Mouse (Mus musculus): ENCODE measurements at regions not wholly inside any gene's neighbourhood (a gene's known extent, or its start where the extent isn't known, plus 50 kb on each side); places are given as distances from the start of the nearest gene placed in this dataset.

DNA sequence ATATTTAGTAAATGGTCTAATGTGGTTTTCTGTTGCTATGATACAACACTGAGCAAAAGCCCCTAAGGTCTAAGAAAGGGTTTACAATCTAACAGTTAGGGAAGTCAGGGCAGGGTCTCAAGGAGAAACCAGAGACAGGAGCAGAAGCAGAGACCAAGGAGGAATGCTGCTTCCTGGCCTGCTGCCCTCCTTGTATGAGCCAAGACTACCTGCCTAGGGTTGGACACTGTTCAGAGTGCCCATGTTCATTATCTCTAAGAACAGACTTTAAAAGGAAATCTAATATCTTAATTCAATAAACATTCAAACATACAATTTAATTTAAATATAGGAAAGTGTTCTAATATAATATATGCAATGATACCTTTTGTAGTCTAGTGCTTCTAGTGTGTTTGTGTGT, 63.0 kb upstream of the Tmem106b start:
- ATAC-seq (ENCODE audit: low FRiP score, low TSS enrichment) (no peak), DNase-seq (ENCODE audit: low spot score) (no peak)
- no peak overlapping the region for H3K9ac ChIP-seq (ENCODE audit: low read length)
- no peak overlapping the region for H3K4me2 ChIP-seq (replicated peaks; ENCODE audit: low read depth)
- no peak overlapping the region for H3K27ac ChIP-seq (replicated peaks)
- TF ChIP-seq CTCF (IDR thresholded peaks at IDR 0.05; ENCODE audit: low read depth) (no peak), EP300 (optimal IDR thresholded peaks at IDR 0.05) (no peak)
- H3K4me3 ChIP-seq (ENCODE audit: low read depth, low read length): no peak overlapping the region
- H3K9me3 ChIP-seq (ENCODE audit: control insufficient read depth, low read length): no peaks in the 10 kb centered on the region
- H3K4me1 ChIP-seq (replicated peaks; ENCODE audit: control insufficient read depth, insufficient read depth): no peaks in the 10 kb centered on the region
- no peaks in the 10 kb centered on the region for H3K27me3 ChIP-seq (ENCODE audit: control insufficient read depth, insufficient read depth, low read length)
- no peaks in the 10 kb centered on the region for H3K36me3 ChIP-seq (ENCODE audit: control insufficient read depth, insufficient read depth, low read length)

- Histone ChIP-seq H3K27me3 (ENCODE audit: control insufficient read depth, insufficient read depth, low read length) (no peaks in the 10 kb centered on the region), H3K9me3 (ENCODE audit: control insufficient read depth, low read length) (no peaks in the 10 kb centered on the region), H3K36me3 (ENCODE audit: control insufficient read depth, insufficient read depth, low read length) (no peaks in the 10 kb centered on the region), H3K9ac (ENCODE audit: low read length) (no peak overlapping the region), H3K4me3 (ENCODE audit: low read depth, low read length) (no peak overlapping the region), H3K4me2 (replicated peaks; ENCODE audit: low read depth) (no peak overlapping the region), H3K4me1 (replicated peaks; ENCODE audit: control insufficient read depth, insufficient read depth) (no peaks in the 10 kb centered on the region), H3K27ac (replicated peaks) (no peak overlapping the region)
- ATAC-seq (ENCODE audit: low FRiP score, low TSS enrichment) (no peak), DNase-seq (ENCODE audit: low spot score) (no peak)
- no peak for TF ChIP-seq EP300 (optimal IDR thresholded peaks at IDR 0.05)
- TF ChIP-seq CTCF (IDR thresholded peaks at IDR 0.05; ENCODE audit: low read depth): no peak
- whole genome bisulfite sequencing: 82% methylated on average over 2 of the region's 2 CpGs
Measured at GRCm38 (mm10) chr6:12994701-12995100, 74.9 kb upstream of the Tmem106b start.

DNA sequence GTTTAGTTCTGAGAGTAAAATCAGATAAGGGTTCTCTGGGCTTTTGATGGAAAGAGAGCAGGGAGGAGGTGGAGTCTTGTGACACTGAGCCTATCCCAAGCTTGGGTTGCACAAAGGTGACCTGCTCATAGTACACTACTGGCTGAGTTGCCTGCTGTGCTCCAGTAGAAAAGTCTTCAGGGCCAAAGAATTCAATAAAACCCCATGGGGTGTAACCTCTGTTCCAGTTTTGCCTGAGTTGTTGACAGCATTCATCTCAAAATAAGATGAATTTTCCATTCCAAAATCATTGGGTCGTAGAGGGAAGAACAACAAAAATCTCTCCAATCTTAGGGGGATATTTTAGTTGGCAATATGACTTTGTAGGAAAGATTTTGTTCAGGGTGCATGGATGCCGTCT, 75.8 kb upstream of the Tmem106b start:
- H3K27ac ChIP-seq (replicated peaks): no peak overlapping the region
- no peaks in the 10 kb centered on the region for H3K36me3 ChIP-seq (ENCODE audit: control insufficient read depth, insufficient read depth, low read length)
- ATAC-seq (ENCODE audit: low FRiP score, low TSS enrichment): no peak
- no peaks in the 10 kb centered on the region for H3K9me3 ChIP-seq (ENCODE audit: control insufficient read depth, low read length)
- TF ChIP-seq CTCF (IDR thresholded peaks at IDR 0.05; ENCODE audit: low read depth) (no peak), EP300 (optimal IDR thresholded peaks at IDR 0.05) (no peak)
- H3K27me3 ChIP-seq (ENCODE audit: control insufficient read depth, insufficient read depth, low read length): no peaks in the 10 kb centered on the region
- no peak overlapping the region for H3K4me3 ChIP-seq (ENCODE audit: low read depth, low read length)
- no peak overlapping the region for H3K9ac ChIP-seq (ENCODE audit: low read length)
- no peaks in the 10 kb centered on the region for H3K4me1 ChIP-seq (replicated peaks; ENCODE audit: control insufficient read depth, insufficient read depth)
- WGBS: 84% methylated on average over 2 of the region's 2 CpGs
- H3K4me2 ChIP-seq (replicated peaks; ENCODE audit: low read depth): no peak overlapping the region
- DNase-seq (ENCODE audit: low spot score): no peak

DNA sequence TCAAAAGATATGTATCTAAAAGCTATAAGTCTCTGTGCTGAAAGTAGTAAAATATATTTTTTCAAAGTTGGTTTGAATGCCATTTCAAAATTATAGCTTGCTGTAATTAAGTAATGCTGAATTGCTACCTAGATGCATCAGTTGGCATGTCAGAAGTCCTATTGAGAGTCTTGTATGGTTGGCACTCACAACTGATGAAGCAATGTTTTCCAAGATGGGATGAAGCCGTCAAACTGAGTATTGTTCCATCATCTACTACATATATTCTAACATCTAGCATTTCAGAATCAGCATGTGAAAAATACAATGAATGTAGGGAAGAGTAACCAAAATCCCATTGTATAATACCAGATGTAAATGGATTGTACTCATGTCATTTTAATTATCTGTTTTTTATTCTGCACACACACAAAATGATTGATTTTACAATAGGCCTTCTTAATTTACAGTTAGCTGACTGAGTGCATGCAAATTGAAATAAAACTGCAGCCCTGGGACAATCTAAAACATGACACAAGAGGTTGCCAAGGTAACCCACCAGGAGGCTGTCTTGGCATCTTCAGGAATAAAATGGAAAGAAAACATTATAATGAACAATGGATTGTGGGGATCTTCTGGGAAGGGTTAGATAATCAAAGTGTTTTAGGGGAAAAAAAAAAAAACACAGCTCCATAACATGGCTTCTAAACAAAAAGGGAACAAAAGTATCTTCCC, 92.2 kb upstream of the Tmem106b start:
- no peaks in the 10 kb centered on the region for H3K36me3 ChIP-seq (ENCODE audit: control insufficient read depth, insufficient read depth, low read length)
- no peaks in the 10 kb centered on the region for H3K4me1 ChIP-seq (replicated peaks; ENCODE audit: control insufficient read depth, insufficient read depth)
- no peak overlapping the region for H3K9ac ChIP-seq (ENCODE audit: low read length)
- no peak for ATAC-seq (ENCODE audit: low FRiP score, low TSS enrichment)
- H3K27ac ChIP-seq (replicated peaks): no peak overlapping the region
- WGBS: 80% methylated on average over 1 of the region's 1 CpGs
- no peaks in the 10 kb centered on the region for H3K27me3 ChIP-seq (ENCODE audit: control insufficient read depth, insufficient read depth, low read length)
- no peak for DNase-seq (ENCODE audit: low spot score)
- TF ChIP-seq CTCF (IDR thresholded peaks at IDR 0.05; ENCODE audit: low read depth) (no peak), EP300 (optimal IDR thresholded peaks at IDR 0.05) (no peak)
- no peaks in the 10 kb centered on the region for H3K9me3 ChIP-seq (ENCODE audit: control insufficient read depth, low read length)
- no peak overlapping the region for H3K4me3 ChIP-seq (ENCODE audit: low read depth, low read length)
- H3K4me2 ChIP-seq (replicated peaks; ENCODE audit: low read depth): no peak overlapping the region

DNA sequence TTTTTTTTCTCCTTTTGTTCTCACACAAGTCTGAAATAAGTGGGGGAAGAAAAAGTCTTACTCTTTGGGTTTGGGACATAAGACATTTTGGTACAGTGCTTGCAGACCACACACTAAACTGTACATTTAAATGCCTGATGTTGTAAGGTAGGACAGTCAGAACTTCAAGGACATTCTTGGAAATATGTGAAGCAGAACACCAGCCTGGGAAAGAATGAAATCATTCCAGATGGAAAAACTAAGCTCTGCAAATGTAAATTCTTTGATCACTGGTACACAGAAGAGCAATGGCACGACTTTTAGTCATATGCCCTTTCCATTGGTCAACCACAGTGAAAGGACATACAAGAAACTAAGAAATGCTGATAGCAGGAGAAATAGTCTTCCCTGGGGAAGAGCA, 98.0 kb upstream of the Tmem106b start:
- Histone ChIP-seq H3K9me3 (ENCODE audit: control insufficient read depth, low read length) (no peaks in the 10 kb centered on the region), H3K4me2 (replicated peaks; ENCODE audit: low read depth) (no peak overlapping the region), H3K36me3 (ENCODE audit: control insufficient read depth, insufficient read depth, low read length) (no peaks in the 10 kb centered on the region), H3K27me3 (ENCODE audit: control insufficient read depth, insufficient read depth, low read length) (no peaks in the 10 kb centered on the region), H3K9ac (ENCODE audit: low read length) (no peak overlapping the region), H3K4me3 (ENCODE audit: low read depth, low read length) (no peak overlapping the region), H3K27ac (replicated peaks) (no peak overlapping the region), H3K4me1 (replicated peaks; ENCODE audit: control insufficient read depth, insufficient read depth) (no peaks in the 10 kb centered on the region)
- TF ChIP-seq EP300 (optimal IDR thresholded peaks at IDR 0.05) (no peak), CTCF (IDR thresholded peaks at IDR 0.05; ENCODE audit: low read depth) (no peak)
- 70% methylated on average over 1 of the region's 1 CpGs for WGBS
- DNase-seq (ENCODE audit: low spot score): no peak
- ATAC-seq (ENCODE audit: low FRiP score, low TSS enrichment): no peak

DNA sequence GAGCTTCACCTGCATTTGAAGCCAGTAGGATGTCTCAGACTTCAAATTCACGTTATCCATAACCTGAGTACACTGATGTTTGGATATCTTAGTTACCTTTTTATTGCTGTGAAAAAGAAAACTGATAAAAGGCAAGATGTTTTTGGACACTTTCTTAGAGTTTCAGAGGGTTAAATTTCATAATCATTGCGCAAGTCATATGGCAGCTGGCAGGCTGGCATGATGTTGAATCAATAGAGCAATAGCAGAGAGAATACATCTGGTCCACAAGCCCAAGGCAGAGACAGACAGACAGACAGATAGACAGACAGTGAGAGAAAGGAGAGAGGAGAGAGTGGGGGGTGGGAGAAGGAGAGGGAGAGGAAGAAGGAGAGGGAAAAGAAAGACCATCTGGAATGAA, 102.3 kb upstream of the Tmem106b start:
- 81% methylated on average over 2 of the region's 2 CpGs for WGBS
- H3K36me3 ChIP-seq (ENCODE audit: control insufficient read depth, insufficient read depth, low read length): no peaks in the 10 kb centered on the region
- no peak for TF ChIP-seq EP300 (optimal IDR thresholded peaks at IDR 0.05)
- TF ChIP-seq CTCF (IDR thresholded peaks at IDR 0.05; ENCODE audit: low read depth): no peak
- ATAC-seq (ENCODE audit: low FRiP score, low TSS enrichment) (no peak), DNase-seq (ENCODE audit: low spot score) (no peak)
- no peaks in the 10 kb centered on the region for H3K9me3 ChIP-seq (ENCODE audit: control insufficient read depth, low read length)
- H3K27me3 ChIP-seq (ENCODE audit: control insufficient read depth, insufficient read depth, low read length): no peaks in the 10 kb centered on the region
- H3K9ac ChIP-seq (ENCODE audit: low read length): no peak overlapping the region
- no peaks in the 10 kb centered on the region for H3K4me1 ChIP-seq (replicated peaks; ENCODE audit: control insufficient read depth, insufficient read depth)
- no peak overlapping the region for H3K4me2 ChIP-seq (replicated peaks; ENCODE audit: low read depth)
- no peak overlapping the region for H3K27ac ChIP-seq (replicated peaks)
- no peak overlapping the region for H3K4me3 ChIP-seq (ENCODE audit: low read depth, low read length)
